22 mouse cellular contexts compared by ENCODE assay signal in the genomic region with DNA sequence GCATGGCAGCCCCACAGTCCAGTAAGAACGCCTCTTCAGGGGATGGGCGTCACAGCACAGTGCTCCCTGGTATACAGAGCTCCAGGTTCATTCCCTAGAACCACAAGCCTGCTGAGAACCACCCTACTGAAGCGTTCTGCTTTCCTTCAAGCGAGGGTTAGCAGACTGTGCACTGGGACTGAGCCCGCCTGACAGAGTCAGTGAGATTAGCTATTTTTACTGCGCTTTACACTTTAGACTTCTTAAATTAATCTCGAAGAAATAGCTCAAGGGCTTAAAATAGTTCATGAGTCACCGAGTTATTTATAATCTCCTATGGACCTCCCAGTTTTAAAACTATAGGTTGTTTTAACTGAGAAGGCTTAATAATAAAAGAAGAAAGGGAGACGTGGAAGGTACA. TPM values are rescaled to one million over a fixed set of nuclear protein-coding genes. Genes with fewer than 3 reads are reported as not detected.
DNase-seq lines count a peak whose midpoint lies in the region; ATAC-seq and TF ChIP-seq lines count a peak whose summit lies in the region.
"Had no signal": no experiment of that assay in that cellular context is flagged by ENCODE, and none has a peak within 500 bp of the region (broad histone marks: within the 10 kb centered on the region; RNA-seq: fewer than 3 reads in every experiment).

No protein-coding gene starts in this region.

- H3K4me2 ChIP-seq in stomach, postnatal 0 days (replicated peaks; ENCODE audit: low read depth), result no peak overlapping the region
- H3K4me2 ChIP-seq: hindbrain, embryonic 13.5 days; neural tube, embryonic 13.5 days; stomach, embryonic 15.5 days had no signal

- TF ChIP-seq CTCF in stomach, postnatal 0 days (IDR thresholded peaks at IDR 0.05; ENCODE audit: low read depth), result no peak

- 67% methylated on average over 9 of the region's 9 CpGs for WGBS in stomach, postnatal 0 days

- intact Hi-C loops in heart, postnatal 36 days (cut with DNase I), result no loop called here
- intact Hi-C loops in heart, postnatal 10 days (cut with DNase I), result no loop called here

- H3K36me3 ChIP-seq in stomach, postnatal 0 days (ENCODE audit: control insufficient read depth, insufficient read depth, low read length), result peaks cover 25% of the 10 kb centered on the region

- H3K4me3 ChIP-seq in stomach, postnatal 0 days (ENCODE audit: low read depth, low read length), result no peak overlapping the region
- H3K4me3 ChIP-seq: hindbrain, embryonic 13.5 days; limb, embryonic 10.5 days; neural tube, embryonic 13.5 days; stomach, embryonic 15.5 days had no signal

- H3K27ac ChIP-seq in stomach, postnatal 0 days (replicated peaks), result no peak overlapping the region
- H3K27ac ChIP-seq: hindbrain, embryonic 13.5 days; limb, embryonic 10.5 days; liver, embryonic 14.5 days; neural tube, embryonic 13.5 days; stomach, embryonic 15.5 days had no signal

- DNase-seq in heart, adult 18-20 months, result peak; percentile 56 to 60
- no peak for DNase-seq in heart, postnatal 36 days
- peak; percentile 36 to 46 for DNase-seq in heart, adult 9 months (ENCODE audit: low spot score in 2 of 2)
- peak; percentile 51 to 64 for DNase-seq in heart, postnatal 10 days
- DNase-seq in stomach, postnatal 0 days (ENCODE audit: low spot score), result no peak
- DNase-seq in adrenal gland, adult 8-10 months, result no peak
- DNase-seq in adrenal gland, postnatal 25 days, result no peak
- DNase-seq: adrenal gland, adult 2 months; B cell, adult 2 months; cerebellum, adult 9-11 months; kidney, adult 2 months; layer of hippocampus, postnatal 36 days; lung, postnatal 10 days; retina, postnatal 1 day; thymus, postnatal 14 days had no signal

- 0 out of 2 replicates have a peak, but pooled peaks have one; percentile 17 for ATAC-seq in stomach, postnatal 0 days (ENCODE audit: low FRiP score, low TSS enrichment)
- ATAC-seq: forebrain, embryonic 14.5 days had no signal

- no peaks in the 10 kb centered on the region for H3K9me3 ChIP-seq in stomach, postnatal 0 days (ENCODE audit: control insufficient read depth, low read length)
- H3K9me3 ChIP-seq: hindbrain, embryonic 13.5 days; limb, embryonic 10.5 days; neural tube, embryonic 13.5 days; stomach, embryonic 15.5 days had no signal

- no peak for TF ChIP-seq EP300 in stomach, postnatal 0 days (optimal IDR thresholded peaks at IDR 0.05)

- no peak overlapping the region for H3K9ac ChIP-seq in stomach, postnatal 0 days (ENCODE audit: low read length)
- H3K9ac ChIP-seq: hindbrain, embryonic 13.5 days; liver, embryonic 14.5 days; neural tube, embryonic 13.5 days; stomach, embryonic 15.5 days had no signal

- H3K4me1 ChIP-seq in stomach, postnatal 0 days (replicated peaks; ENCODE audit: control insufficient read depth, insufficient read depth), result no peaks in the 10 kb centered on the region
- H3K4me1 ChIP-seq: hindbrain, embryonic 13.5 days; limb, embryonic 10.5 days; neural tube, embryonic 13.5 days; stomach, embryonic 15.5 days had no signal

- no peaks in the 10 kb centered on the region for H3K27me3 ChIP-seq in stomach, postnatal 0 days (ENCODE audit: control insufficient read depth, insufficient read depth, low read length)
- H3K27me3 ChIP-seq: hindbrain, embryonic 13.5 days; neural tube, embryonic 13.5 days; stomach, embryonic 15.5 days had no signal

RNA-seq across cellular contexts. Expression of gene Acadm, which starts 8.6 kb away (rescaled TPM):
- total RNA-seq in heart, adult 18-20 months (2021), result 1,000 to 10,000 TPM; 1,411 to 1,781 TPM
- total RNA-seq in heart, postnatal 36 days (2021), result 1,000 to 10,000 TPM; 1,212 to 1,313 TPM
- total RNA-seq in heart, postnatal 10 days (2021), result 100 to 1,000 TPM; 859 to 893 TPM
- 85.5 and 88.0 TPM in 2 replicates for polyA plus RNA-seq in stomach, postnatal 0 days (2015; fragmentation: Nextera tagmentation; extraction: Ambion mirVana)
- total RNA-seq in adrenal gland, adult 8-10 months (2022), result 100 to 1,000 TPM; 446 to 580 (median 575) TPM
- total RNA-seq in adrenal gland, postnatal 25 days (2021), result 686 and 739 TPM in 2 replicates

RNA-seq across cellular contexts. Expression of gene Rabggtb, which starts 23.1 kb away (rescaled TPM):
- 10 to 100 TPM; 91.9 to 99.4 TPM for total RNA-seq in heart, adult 18-20 months (2021)
- 10 to 100 TPM; 92.9 to 93.6 TPM for total RNA-seq in heart, postnatal 36 days (2021)
- total RNA-seq in heart, postnatal 10 days (2021), result 100 to 1,000 TPM; 102 to 110 TPM
- 27.5 and 29.8 TPM in 2 replicates for polyA plus RNA-seq in stomach, postnatal 0 days (2015; fragmentation: Nextera tagmentation; extraction: Ambion mirVana)
- 10 to 100 TPM; 74.0 to 84.6 (median 78.7) TPM for total RNA-seq in adrenal gland, adult 8-10 months (2022)
- 78.1 and 98.5 TPM in 2 replicates for total RNA-seq in adrenal gland, postnatal 25 days (2021)

RNA-seq across cellular contexts. Expression of gene Msh4, which starts 29.9 kb away (rescaled TPM):
- under 1 TPM in 1 of 2 experiments, not detected in 1; 0.08 TPM for total RNA-seq in heart, adult 18-20 months (2021)
- total RNA-seq in heart, postnatal 36 days (2021), result under 1 TPM in 1 of 2 experiments, not detected in 1; 0.14 TPM
- under 1 TPM; 0.20 to 0.22 TPM for total RNA-seq in heart, postnatal 10 days (2021)
- polyA plus RNA-seq in stomach, postnatal 0 days (2015; fragmentation: Nextera tagmentation; extraction: Ambion mirVana), result 0.04 and 0.10 TPM in 2 replicates
- under 1 TPM; 0.07 to 0.62 (median 0.16) TPM for total RNA-seq in adrenal gland, adult 8-10 months (2022)
- total RNA-seq in adrenal gland, postnatal 25 days (2021), result 0.33 and 0.38 TPM in 2 replicates
- total RNA-seq: monocyte, adult 5-6 weeks had no signal
- polyA plus RNA-seq: adrenal gland, adult 2 months had no signal

RNA-seq across cellular contexts. Expression of gene Slc44a5, which starts 37.4 kb away (rescaled TPM):
- under 1 TPM; 0.13 to 0.17 TPM for total RNA-seq in heart, adult 18-20 months (2021)
- total RNA-seq in heart, postnatal 36 days (2021), result not detected
- total RNA-seq in heart, postnatal 10 days (2021), result under 1 TPM; 0.22 to 0.31 TPM
- 0.40 and 0.53 TPM in 2 replicates for polyA plus RNA-seq in stomach, postnatal 0 days (2015; fragmentation: Nextera tagmentation; extraction: Ambion mirVana)
- under 1 TPM in 3 of 4 experiments, not detected in 1; 0.03 to 0.11 (median 0.06) TPM for total RNA-seq in adrenal gland, adult 8-10 months (2022)
- not detected in 2 replicates for total RNA-seq in adrenal gland, postnatal 25 days (2021)
- total RNA-seq: adrenal gland, adult 2 months; monocyte, adult 5-6 weeks had no signal

Comparison
In these comparisons a context has a peak if more than half of its experiments do, and no peak if none do; other contexts are left out.
1. DNase-seq: peak in heart, adult 18-20 months (2 of 2), heart, adult 9 months (2 of 2) and heart, postnatal 10 days (2 of 2); none in heart, postnatal 36 days (0 of 2), stomach, postnatal 0 days (single experiment), adrenal gland, adult 8-10 months (single experiment) and adrenal gland, postnatal 25 days (single experiment).